Mouse (Mus musculus) right cerebral cortex, postnatal 4 days (tissue): ENCODE measurements around the gene 4833439L19Rik.
A peak's percentile ranks its signal among the peaks of the same experiment; 100 is the strongest.

ENCODE experiments used
- DNase-seq: peaks from one replicate; pipeline ENCODE4 v3.0.0-alpha.2; 2022

Gene 4833439L19Rik

GRCm38 (mm10) chr13:54581385-54581784 is 16.1 kb upstream of the 4833439L19Rik start:
- no peak for DNase-seq

- DNase-seq: no peak
Measured at GRCm38 (mm10) chr13:54577652-54578507, 12.6 kb upstream of the 4833439L19Rik start.

- no peak for DNase-seq
Measured at GRCm38 (mm10) chr13:54575489-54575888, 10.3 kb upstream of the 4833439L19Rik start.

DNA sequence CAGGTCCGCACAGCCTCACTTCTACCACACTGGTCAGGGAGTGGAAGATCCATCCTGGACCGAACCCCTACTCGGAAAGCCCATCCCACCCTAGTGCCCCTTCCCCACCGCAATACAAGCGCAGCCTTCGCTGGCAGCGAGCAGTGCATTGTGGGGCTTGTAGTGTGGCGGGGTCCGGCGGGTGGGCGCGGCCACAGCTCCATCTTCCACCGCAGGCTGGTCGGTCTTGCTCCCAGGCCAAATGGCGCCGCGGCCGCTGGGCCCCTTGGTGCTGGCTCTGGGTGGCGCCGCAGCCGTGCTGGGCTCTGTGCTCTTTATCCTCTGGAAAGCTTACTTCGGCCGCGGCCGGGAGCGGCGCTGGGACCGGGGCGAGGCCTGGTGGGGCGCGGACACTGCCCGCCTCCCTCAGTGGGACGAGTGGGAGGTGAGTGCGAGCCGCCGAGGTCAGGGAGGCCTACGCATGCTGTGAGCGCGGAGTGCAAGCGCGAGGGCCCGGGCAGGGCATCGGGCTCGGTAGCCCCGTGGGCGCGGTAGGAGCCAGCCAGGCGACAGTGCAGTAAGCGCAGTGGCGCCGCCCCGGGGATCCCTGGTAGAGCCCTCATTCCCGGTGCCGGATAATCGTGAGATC is 9.7 kb upstream of the 4833439L19Rik start, which contains the start of gene Arl10:
TSS of gene Arl10 (plus strand) at position 162 of the 628 bp plus-strand sequence.
- DNase-seq: peak; percentile 79

DNA sequence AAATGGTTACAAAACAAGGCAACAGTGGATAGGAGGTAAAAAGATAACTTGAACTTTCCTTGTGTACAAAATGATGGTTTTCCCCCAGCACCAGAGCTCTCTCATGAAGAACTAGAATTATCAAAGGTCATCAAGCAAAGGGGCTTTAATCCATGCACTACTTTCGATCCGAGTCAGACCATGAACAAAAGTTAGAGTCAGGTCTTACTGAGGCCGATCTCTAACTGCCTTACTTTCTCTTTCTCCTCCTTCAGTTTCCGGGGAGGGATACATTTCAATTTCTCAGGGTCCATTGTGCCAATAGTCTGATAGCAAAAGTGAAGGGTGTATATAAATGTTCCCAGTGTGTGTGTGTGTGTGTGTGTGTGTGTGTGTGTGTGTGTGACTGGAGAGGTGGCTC is 7.4 kb upstream of the 4833439L19Rik start:
- no peak for DNase-seq

DNA sequence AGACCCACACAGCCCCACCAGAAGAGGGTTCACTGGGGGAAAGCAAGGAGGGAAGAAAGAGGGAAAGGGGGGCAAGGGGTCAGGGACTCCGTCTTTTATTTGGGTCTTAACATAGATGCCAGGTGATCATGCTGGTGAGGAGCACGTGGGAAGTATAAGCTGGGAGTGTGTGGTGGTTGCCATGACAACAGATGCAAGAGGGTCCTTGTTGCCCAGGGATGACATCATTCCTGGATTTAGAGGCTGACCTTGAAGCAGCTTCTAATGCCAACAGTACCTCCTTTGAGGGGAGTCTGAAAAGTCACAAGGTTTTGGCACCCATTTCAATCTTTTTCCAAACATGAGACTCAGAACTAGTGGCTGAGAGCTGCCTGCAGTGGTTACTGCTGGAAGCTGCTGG is 6.4 kb upstream of the 4833439L19Rik start:
- DNase-seq: no peak

DNA sequence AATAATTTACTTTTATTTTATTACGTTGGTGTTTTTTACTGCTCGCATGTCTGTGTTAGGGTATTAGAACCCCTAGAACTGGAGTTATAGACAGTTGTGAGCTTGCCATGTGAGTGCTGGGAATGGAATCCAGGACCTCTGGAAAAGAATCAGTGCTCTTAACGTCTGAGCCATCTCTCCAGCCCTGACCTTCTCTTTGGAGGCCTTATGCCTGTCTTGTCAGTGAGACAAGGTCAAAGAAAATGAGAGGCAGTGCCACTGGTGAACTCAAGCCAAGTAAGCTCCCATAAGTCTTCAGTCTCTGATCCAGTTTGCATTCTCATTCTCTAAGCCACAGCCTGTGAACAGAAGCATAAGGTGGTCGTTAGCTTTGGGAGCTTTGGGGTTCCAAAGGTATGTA is 5.5 kb upstream of the 4833439L19Rik start:
- no peak for DNase-seq

GRCm38 (mm10) chr13:54569282-54569681 is 4.0 kb upstream of the 4833439L19Rik start:
- DNase-seq: no peak

GRCm38 (mm10) chr13:54568380-54568779 is 3.1 kb upstream of the 4833439L19Rik start:
- DNase-seq: no peak

GRCm38 (mm10) chr13:54565594-54566345 is 535 bp upstream of the 4833439L19Rik start:
- DNase-seq: peak; percentile 60

DNA sequence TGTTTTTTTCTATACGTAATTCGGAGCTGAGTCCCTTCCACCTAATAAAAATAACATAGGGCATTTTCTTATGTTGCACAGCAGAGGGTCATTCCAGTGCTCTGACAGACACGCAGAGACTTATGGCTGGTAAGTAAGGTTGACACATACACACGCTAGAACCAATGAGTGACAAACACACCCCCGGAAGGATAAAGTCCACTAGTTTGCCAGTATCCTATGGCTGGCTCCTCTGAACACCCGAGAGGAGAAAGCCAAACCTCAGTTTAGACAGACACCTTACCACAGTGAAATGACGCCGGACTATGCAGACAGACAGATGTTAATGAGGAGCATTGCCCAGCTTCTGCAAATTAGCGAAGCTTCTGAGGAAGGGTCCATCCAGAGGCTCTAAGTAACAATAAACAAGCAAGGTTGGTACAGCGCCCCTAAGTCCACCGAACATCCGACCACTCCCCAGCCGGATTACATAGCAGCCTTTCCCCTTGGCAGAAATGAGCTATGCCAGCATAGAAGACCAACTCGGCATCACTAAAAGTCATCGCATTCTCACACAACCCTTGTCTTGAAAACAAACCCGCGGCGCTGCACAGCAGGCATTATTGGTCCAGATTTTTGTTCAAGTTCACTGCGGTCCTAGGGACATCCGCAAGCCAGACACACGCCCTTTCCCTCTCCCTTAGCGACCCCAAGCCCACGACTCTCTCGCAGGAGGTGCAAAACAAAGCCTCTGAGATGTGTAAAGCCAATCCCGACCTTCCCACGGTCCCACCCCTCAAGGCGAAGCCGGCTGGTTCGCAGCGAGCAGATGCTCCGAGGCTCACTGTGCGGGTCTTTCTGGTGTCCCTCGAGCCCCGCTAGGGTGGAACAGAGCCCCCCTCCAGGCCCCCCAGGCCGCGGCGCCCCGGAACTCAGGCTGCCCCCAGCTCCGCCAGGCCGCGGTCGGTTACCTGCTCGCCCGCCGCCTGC is 719 bp downstream of the 4833439L19Rik start:
- no peak for DNase-seq

GRCm38 (mm10) chr13:54562562-54562961 is 2.7 kb downstream of the 4833439L19Rik start:
- no peak for DNase-seq

DNA sequence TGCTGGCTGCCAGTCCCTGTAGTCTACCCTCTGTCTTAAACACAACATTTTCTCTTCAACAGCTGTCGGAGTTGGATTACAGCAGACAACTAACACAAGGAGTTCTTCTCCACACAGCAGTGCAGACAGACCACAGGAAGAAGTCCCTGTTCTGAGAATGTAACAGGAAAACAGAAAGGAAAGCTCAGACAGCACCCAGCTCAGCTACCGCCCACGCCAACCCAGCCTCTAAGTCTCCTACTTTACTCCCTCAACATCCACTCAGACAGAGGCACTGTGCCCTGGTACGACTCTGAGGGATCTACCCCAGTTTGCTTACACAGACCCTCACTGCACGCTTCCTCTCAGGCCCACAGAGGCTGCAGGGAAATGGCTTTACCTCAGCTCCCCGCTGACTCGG is 4.6 kb downstream of the 4833439L19Rik start:
- DNase-seq: no peak

- no peak for DNase-seq
Measured at GRCm38 (mm10) chr13:54559656-54560055, 5.6 kb downstream of the 4833439L19Rik start.

- no peak for DNase-seq
Measured at GRCm38 (mm10) chr13:54557652-54558051, 7.6 kb downstream of the 4833439L19Rik start.

DNA sequence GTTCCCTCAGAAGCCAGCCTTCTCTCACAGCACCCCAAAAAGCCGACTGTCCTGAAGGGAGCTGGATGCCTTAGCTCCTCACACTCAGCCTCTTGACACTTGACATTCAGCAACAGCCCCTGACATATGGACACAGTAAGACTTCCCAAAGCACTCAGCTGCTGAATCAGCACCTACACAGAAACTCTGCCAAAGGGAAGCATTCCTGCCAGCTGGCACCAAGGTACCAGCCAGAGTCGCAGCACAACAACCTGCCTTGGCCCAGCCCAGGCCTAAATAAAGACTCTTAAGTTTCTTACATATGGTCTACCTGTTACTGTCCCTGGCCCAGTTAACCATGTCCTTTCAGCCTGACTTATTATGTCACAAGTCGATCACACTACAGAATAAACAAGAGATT is 8.4 kb downstream of the 4833439L19Rik start:
- DNase-seq: no peak

DNA sequence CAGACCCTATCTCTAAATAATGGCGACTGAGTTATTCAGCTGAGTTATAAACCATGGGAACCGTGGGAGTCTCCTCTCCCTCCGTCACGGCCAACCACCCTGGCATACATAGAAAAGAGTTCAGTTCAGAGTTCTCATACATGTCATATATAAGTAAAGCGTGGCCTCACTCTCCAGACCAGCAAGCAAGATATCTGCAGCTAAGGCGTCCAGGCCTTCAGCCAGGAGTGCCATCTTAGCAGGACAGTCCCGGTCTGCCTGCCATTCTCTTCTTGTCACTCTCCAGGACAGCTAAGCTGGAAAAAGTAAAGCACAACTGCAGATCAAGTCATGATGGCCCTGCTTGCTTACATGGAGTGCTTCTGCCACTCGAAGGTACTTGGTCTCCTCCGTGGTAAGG is 9.1 kb downstream of the 4833439L19Rik start:
- no peak for DNase-seq

DNA sequence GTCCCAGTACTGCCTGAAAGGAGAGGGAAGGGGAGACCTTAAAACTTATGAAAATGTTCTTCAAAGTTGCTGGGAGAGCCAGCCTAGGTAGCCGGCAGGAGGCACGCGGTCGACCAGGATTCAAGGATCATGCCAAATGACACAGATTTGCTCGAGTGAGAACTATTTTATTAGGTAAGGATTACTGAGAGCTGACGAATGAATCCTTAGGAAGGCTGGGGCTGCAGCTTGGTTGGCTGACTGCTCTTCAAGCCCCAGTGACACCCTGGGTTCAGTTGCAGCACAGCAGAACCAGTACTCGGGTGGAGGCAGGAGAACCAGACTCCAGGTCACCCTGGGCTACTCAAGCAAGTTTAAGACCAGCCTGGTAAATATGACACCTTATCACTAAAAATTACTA is 17.2 kb downstream of the 4833439L19Rik start:
- DNase-seq: no peak

DNA sequence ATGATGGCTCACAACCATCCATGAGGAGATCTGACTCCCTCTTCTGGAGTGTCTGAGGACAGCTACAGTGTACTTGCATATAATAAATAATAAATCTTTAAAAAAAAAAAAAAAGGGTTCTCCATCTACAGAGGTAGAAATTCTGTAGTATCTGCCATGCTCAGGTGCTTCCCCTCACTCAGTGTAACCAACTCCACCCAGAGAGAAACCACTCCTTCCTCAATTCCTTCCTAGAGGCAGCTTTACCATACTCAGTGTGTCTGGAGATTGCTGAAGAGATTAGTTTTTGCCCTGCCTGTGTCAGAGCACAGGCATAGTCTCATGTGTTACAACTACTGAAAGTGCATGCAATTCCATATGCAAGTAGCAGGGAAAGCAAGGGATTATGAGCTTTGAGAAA is 33.1 kb downstream of the 4833439L19Rik start:
- no peak for DNase-seq

DNA sequence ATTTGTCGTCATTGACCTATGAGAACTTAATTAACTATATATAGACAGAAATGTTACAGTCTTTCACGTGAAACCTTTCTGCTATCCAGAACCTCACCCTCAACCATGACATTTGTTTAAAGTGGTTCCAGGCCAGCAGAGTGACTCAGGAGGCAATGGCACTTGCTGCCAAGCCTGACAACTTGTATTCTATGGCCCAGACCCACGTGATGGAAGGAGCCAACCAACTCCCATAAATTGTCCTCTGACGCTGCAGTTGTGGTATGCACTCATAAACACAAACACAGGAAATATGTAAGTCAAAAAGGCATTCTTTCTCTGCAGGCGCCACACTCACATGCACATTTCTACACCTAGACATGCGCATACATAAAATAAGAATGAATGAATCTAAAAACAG is 38.1 kb downstream of the 4833439L19Rik start:
- no peak for DNase-seq

DNA sequence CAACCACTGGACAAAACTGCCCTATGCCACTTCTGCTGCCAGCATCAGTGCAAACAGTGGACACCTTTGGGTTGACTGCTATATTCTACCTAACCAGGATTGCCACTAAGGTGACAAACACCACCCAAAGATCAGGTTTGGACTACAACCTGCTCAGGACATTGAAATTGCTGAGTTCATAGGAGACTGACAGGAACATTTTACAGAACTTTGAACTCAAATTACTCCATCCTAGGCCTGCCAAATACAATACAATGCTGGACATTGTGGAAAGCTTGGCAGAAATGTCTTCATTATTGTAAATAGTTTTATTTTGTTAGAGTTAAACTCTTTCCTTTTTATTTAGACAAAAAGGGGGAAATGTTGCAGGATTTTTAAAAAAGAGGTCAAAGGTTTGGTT is 44.1 kb downstream of the 4833439L19Rik start:
- DNase-seq: no peak

DNA sequence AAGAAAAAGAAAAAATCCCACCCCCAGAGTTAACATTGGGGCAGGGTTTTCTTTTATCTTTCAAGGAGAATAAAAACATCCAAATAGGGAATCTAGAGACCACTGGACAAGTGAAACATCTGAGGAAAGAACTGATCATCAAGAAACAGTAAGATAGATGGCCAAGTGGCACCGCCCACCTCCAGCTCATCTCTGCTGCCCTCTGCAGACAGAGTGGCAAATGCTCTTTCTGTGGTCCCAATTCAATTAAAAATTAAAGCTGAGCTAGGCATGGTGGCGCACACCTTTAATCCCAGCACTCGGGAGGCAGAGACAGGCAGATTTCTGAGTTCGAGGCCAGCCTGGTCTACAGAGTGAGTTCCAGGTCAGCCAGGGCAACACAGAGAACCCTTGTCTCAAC is 45.0 kb downstream of the 4833439L19Rik start:
- DNase-seq: no peak
